Mouse (Mus musculus): Measurements from ENCODE around the gene Mpg.

- no peak for TF ChIP-seq CTCF (IDR thresholded peaks at IDR 0.05; ENCODE audit: extremely low read depth, insufficient read length, insufficient replicate concordance, low read depth, low read length)
- TF ChIP-seq POLR2A (IDR thresholded peaks at IDR 0.05; ENCODE audit: low read depth, low read length), result no peak
Measured at GRCm38 (mm10) chr11:32237411-32237795, 11.1 kb downstream of the Mpg start.
